Mouse (Mus musculus) G1E (cell line): ENCODE measurements around the gene Kcna7. TPM values are rescaled to one million over a fixed set of nuclear protein-coding genes. Genes with fewer than 3 reads are reported as not detected.

ENCODE experiments used
- ATAC-seq: 2 replicates; pipeline ENCODE4 v1.8.0; 2016; ENCODE audit warnings: mild to moderate bottlenecking; ENCODE audit not compliant: insufficient number of reproducible peaks, poor library complexity, low FRiP score, severe bottlenecking; ENCODE audit errors: extremely low read depth
- DNase-seq: peaks from one replicate; pipeline ENCODE4 v3.0.0; 2012; ENCODE audit warnings: low spot score
- H3K27me3 ChIP-seq: 2 replicates; pipeline ENCODE4 v1.6.1; 2012; ENCODE audit warnings: mild to moderate bottlenecking, low read length, inconsistent platforms; ENCODE audit not compliant: insufficient read depth
- H3K36me3 ChIP-seq: replicated peaks from 2 replicates; pipeline ENCODE3; 2012; ENCODE audit warnings: mild to moderate bottlenecking, inconsistent platforms
- H3K4me1 ChIP-seq: 2 replicates; pipeline ENCODE4 v1.6.1; 2012; ENCODE audit warnings: low read depth, low read length, inconsistent platforms, mixed read lengths; ENCODE audit not compliant: insufficient read depth
- H3K4me3 ChIP-seq: 2 replicates; pipeline ENCODE4 v1.5.1; 2012; ENCODE audit warnings: low read depth, mild to moderate bottlenecking, inconsistent platforms, low read length, moderate library complexity, mixed read lengths
- H3K9me3 ChIP-seq: replicated peaks from 2 replicates; pipeline ENCODE4 v1.6.1; 2012; ENCODE audit warnings: inconsistent platforms
- CTCF ChIP-seq: IDR thresholded peaks from 2 replicates; pipeline ENCODE4 v1.5.1; 2012; ENCODE audit warnings: low read depth, low read length, inconsistent platforms, mixed read lengths
- GATA1 ChIP-seq: IDR thresholded peaks from 2 replicates; pipeline ENCODE4 v1.6.1; 2012; ENCODE audit warnings: borderline replicate concordance, low read length, inconsistent platforms, mixed read lengths
- GATA2 ChIP-seq: IDR thresholded peaks from 2 replicates; pipeline ENCODE4 v1.6.1; 2012; ENCODE audit warnings: low read depth, low read length, inconsistent platforms, borderline replicate concordance
- POLR2AphosphoS5 ChIP-seq: IDR thresholded peaks from 2 replicates; pipeline ENCODE4 v1.6.1; 2012; ENCODE audit warnings: low read depth, low read length, inconsistent platforms; ENCODE audit not compliant: insufficient replicate concordance
- TAL1 ChIP-seq: conservative IDR thresholded peaks from 2 replicates; pipeline ENCODE4 v1.6.1; 2012; ENCODE audit warnings: low read depth, low read length, inconsistent platforms, mixed read lengths
- polyA plus RNA-seq: library from polyadenylated mRNA; stranded (reverse); fragments of >175 nt; gene quantifications from 2 replicates; pipeline ENCODE4 v1.2.3, GENCODE M21; 2012
- total RNA-seq, 2 experiments: library from RNA; stranded (forward) in 1 of 2; stranded (reverse) in 1 of 2; fragments of 200-1000 nt in 1 of 2; fragments of >200 nt in 1 of 2; fragmentation: Nextera tagmentation in 1 of 2; gene quantifications; 2 replicates each; pipeline ENCODE4 v1.2.3; 2014 to 2017

The Kcna7 gene
- total and polyA plus RNA-seq, 3 experiments: 0.05 TPM; not detected in 2

DNA sequence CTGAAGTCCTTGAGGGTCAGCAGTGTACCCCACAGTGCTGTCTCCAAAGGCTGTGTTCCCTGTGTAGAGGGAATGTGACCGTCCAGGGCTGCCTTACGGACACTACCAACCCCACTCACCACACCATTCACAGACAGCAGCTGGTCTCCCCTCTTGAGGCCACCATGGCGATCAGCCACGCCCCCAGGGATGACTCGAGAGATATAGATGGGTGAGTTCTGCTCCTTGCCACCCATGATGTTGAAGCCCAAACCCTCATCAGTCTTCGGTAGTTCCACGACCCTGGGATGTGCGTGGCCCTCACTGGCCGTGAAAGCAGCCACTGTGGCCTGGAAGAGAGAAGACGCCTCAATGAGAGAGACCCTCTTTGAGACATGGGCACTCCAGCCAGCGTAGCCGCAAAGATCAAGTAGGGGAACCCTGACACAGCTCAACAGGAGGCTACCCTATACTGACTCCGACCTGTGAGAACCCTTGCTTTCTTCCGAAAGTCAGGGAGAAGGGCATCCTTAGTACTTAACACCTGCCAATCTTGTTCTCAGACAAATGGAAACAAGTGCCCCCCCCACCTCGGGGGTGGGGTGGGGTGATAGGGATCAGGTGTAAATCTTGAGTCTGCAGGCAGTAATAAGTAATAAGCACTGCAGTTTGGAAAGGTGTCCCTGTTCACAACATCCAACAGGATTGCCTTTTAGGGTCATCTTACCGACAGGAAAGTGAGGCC lies 36.3 kb upstream of the Kcna7 start:
- H3K27me3 ChIP-seq: peaks cover 30% of the 10 kb centered on the region
- DNase-seq (no peak), ATAC-seq (no peak)
- no peak for TF ChIP-seq CTCF
- no peak for TF ChIP-seq POLR2AphosphoS5
- no peak for TF ChIP-seq TAL1
- no peak for TF ChIP-seq GATA2
- no peak for TF ChIP-seq GATA1
- H3K9me3 ChIP-seq: no peaks in the 10 kb centered on the region
- peaks cover 60% of the 10 kb centered on the region for H3K4me1 ChIP-seq
- H3K36me3 ChIP-seq: peaks cover 43% of the 10 kb centered on the region
- no peak overlapping the region for H3K4me3 ChIP-seq

DNA sequence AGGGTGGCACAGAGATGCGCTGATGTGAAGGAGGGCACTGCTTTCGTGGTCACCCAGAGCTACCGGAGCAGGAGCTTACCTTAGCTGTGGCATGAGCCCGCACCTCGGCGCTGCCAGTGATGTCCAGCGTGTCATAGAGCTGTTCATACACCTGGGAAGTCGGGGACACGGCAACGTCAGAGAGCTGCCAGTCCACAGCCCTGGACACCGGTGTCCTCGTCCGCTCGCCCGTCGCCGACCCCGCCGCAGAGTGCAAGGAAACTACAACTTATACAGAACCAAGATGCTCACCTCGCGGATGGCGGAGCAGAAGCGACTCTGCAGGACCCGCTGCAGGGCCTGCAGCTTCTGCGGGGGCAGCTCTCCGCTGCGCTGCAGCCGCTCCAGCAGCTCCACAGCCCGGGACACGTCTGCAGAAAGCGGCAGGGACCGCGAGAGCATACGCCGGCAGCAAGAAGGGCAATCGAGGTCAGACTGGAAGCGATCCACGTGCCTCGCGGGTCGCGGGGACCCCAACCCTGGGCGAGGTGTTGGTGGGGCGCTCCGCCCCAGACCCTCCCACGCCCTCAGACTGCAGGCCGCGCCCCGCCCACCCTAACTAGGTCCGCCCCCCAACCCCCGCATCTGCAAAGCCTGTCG lies 35.5 kb upstream of the Kcna7 start:
- ATAC-seq: no peak
- no peak for TF ChIP-seq TAL1
- peaks cover 50% of the 10 kb centered on the region for H3K36me3 ChIP-seq
- peaks cover 63% of the 10 kb centered on the region for H3K4me1 ChIP-seq
- H3K4me3 ChIP-seq: peak overlapping the region; percentile 73
- DNase-seq: no peak
- H3K9me3 ChIP-seq: no peaks in the 10 kb centered on the region
- H3K27me3 ChIP-seq: peaks cover 23% of the 10 kb centered on the region

DNA sequence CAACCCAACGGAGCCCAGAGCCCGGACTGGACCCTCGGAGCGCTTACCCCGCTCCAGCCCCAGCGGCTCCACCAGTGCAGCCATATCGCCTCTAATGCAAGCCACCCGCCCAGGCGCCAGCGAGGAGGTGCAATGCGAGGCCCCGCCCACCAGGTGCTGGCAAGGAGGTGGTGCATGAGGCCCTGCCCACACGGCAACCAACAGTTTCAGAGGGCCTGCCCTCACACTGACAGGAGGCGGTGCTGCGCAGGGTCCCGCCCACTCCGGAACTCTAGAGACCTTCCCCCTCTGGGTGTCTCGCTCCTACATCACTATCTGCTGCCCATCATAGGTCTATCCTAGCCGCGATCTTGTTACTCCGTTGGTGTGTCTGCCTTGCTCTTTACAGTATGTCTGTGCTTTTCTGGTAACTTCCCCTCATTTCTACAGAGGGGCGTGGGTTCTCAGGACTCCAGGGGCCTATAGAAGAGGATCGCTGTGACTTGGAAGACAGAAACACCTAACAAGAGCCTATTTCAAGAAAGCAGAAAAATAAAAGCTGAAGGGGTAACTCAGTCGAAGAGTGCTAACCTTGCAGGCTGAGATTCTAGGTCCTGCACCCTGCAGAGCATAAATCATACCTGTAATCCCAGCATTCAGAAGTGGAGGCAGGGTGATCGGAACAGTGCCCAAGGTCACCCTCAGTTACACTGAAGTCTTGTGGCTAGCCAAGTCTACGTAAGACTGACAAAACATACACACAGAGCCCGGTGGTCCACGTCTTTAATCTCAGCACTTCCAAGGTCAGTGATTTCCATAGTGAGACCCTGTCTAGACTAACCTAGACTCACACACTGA lies 34.8 kb upstream of the Kcna7 start, which contains the start of gene Lin7b:
TSS of gene Lin7b (minus strand) at position 109 of the 837 bp plus-strand sequence.
- Histone ChIP-seq H3K9me3 (no peaks in the 10 kb centered on the region), H3K27me3 (peaks cover 16% of the 10 kb centered on the region), H3K36me3 (peaks cover 56% of the 10 kb centered on the region), H3K4me1 (peaks cover 65% of the 10 kb centered on the region), H3K4me3 (peak within 1 kb of the TSS; percentile 73)
- ATAC-seq (peak; percentile 78), DNase-seq (peak; percentile 77)
- TF ChIP-seq GATA2: no peak
- no peak for TF ChIP-seq CTCF
- TF ChIP-seq POLR2AphosphoS5: no peak
- no peak for TF ChIP-seq TAL1

DNA sequence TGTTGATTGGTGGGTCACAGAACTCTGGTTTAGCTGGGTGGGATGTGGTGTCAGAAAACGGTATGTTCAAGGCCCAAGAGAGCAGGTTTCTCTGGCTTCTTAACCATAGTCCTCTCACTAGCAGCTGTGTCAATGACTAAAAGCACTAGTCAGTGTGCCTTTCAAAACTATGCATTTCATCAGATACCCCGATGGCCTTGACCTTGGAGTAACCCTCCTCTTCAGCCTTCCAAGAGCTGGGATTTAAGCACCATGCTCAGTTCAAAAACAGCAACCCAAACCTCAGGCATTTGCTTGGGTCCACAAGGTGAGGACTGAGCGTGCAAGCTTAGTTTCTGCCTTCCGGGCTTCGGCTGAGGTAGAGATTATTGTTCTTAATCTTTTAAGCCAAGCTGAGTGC lies 33.1 kb upstream of the Kcna7 start:
- Histone ChIP-seq H3K9me3 (no peaks in the 10 kb centered on the region), H3K4me1 (peaks cover 69% of the 10 kb centered on the region), H3K27me3 (peaks cover 5% of the 10 kb centered on the region; the same call in 1 of the 2 replicates), H3K36me3 (peaks cover 73% of the 10 kb centered on the region), H3K4me3 (no peak overlapping the region)
- TF ChIP-seq CTCF: no peak
- TF ChIP-seq GATA2: no peak
- no peak for TF ChIP-seq POLR2AphosphoS5
- TF ChIP-seq TAL1: no peak
- TF ChIP-seq GATA1: no peak
- no peak for DNase-seq
- ATAC-seq: no peak

DNA sequence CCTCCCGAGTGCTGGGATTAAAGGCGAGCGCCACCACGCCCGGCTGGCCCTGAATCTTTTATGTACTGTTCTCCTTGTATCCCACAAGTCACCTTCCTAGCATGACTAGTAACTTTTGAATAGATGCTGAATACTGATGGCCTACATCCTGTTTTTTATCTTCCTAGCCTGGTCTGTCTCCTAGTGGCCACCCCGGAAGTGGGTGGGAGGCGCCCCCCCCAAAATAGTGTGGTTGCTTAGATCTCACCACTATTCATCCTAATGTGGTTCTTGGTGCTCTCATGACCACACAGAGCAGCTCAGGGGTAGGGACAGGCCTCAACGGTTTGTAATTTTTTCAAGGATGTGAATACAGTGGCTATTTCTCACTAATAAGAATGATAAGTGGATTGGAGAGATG lies 30.8 kb upstream of the Kcna7 start:
- no peak for TF ChIP-seq GATA1
- TF ChIP-seq POLR2AphosphoS5: no peak
- no peak for TF ChIP-seq CTCF
- no peak for TF ChIP-seq TAL1
- TF ChIP-seq GATA2: no peak
- H3K4me3 ChIP-seq: no peak overlapping the region
- H3K36me3 ChIP-seq: peaks cover 81% of the 10 kb centered on the region
- peaks cover 56% of the 10 kb centered on the region for H3K4me1 ChIP-seq
- no peaks in the 10 kb centered on the region for H3K9me3 ChIP-seq
- peaks cover 5% of the 10 kb centered on the region; the same call in 1 of the 2 replicates for H3K27me3 ChIP-seq
- ATAC-seq (peak; percentile 22; the same call in 1 of the 2 replicates), DNase-seq (no peak)

DNA sequence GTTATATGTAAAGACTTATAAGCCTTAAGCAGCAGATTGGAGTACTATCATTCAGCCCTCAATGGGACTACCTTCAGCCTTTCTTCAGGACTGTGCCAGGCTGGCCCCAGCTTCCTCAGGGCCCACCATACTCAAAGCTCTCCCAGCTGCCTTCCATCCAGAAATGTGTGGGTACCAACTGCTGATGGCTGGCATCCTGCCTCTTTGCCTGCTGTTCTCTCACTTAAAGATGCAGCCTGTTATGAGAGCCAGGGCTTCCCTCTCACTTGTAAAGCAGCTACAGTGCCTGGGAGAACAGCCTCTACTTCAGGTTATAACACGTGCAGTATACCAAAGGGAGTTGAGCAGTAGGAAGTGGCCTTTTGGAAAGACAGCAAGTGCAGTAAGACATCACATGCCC lies 29.4 kb upstream of the Kcna7 start:
- ATAC-seq: no peak
- no peaks in the 10 kb centered on the region; the same call in 1 of the 2 replicates for H3K27me3 ChIP-seq
- H3K4me1 ChIP-seq: peaks cover 54% of the 10 kb centered on the region

More for the DNA sequence above, 29.4 kb upstream of the Kcna7 start:
- H3K4me3 ChIP-seq: no peak overlapping the region
- TF ChIP-seq TAL1 (no peak), GATA2 (no peak), CTCF (no peak), GATA1 (no peak), POLR2AphosphoS5 (no peak)
- no peaks in the 10 kb centered on the region for H3K9me3 ChIP-seq
- peaks cover 95% of the 10 kb centered on the region for H3K36me3 ChIP-seq
- DNase-seq: no peak
